Mouse (Mus musculus): ENCODE results near the gene Lsm2. TPM values are rescaled to one million over a fixed set of nuclear protein-coding genes. Genes with fewer than 3 reads are reported as not detected.
"Not testable (repeated sequence)": the region's sequence is repeated elsewhere in the genome, so short reads cannot be mapped to it uniquely, and the experiment has no call there.

The Lsm2 gene
- polyA plus RNA-seq, 1 experiment from 2014 or later, result 110 TPM

DNA sequence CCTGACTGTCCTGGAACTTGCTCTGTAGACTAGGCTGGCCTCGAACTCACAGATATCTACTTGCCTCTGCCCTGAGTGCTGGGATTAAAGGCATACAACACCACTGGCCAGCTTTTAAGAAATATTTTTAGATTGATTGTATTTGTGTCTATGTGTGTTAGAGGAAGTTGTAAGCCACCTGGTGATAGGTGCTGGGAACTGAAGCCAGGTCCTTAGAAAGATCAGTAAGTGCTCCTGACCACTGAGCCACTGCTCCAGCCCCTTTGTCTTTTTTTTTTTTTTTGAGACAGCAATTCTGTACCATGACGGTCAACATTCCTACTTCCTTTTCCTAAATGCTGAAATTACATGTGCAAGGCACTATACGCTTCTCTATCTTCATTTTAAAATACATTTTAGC lies 28.4 kb upstream of the Lsm2 start:
- no peak overlapping the region for H3K9ac ChIP-seq (replicated peaks; ENCODE audit: low read length)
- H3K4me3 ChIP-seq (replicated peaks; ENCODE audit: low read depth, low read length), result peak overlapping the region; percentile 98; the same call in 1 of the 2 replicates
- 0 out of 2 replicates have a peak, but pooled peaks cover 13% of the 10 kb centered on the region for H3K27me3 ChIP-seq (ENCODE audit: control insufficient read depth, insufficient read depth, low read length)
- ATAC-seq (ENCODE audit: low FRiP score, low TSS enrichment), result no peak
- H3K36me3 ChIP-seq (ENCODE audit: control insufficient read depth, insufficient read depth, low read length), result peaks cover 24% of the 10 kb centered on the region
- H3K27ac ChIP-seq (replicated peaks; ENCODE audit: low read depth, low read length), result peak overlapping the region; percentile 87
- 95% methylated on average over 3 of the region's 3 CpGs for WGBS
- H3K9me3 ChIP-seq (ENCODE audit: control insufficient read depth, low read length), result no peaks in the 10 kb centered on the region
- H3K4me1 ChIP-seq (ENCODE audit: control insufficient read depth, insufficient read depth, low read length), result peaks cover 12% of the 10 kb centered on the region
- peak overlapping the region; percentile 84; the same call in 1 of the 2 replicates for H3K4me2 ChIP-seq (ENCODE audit: low read length)
- no peak for DNase-seq

DNA sequence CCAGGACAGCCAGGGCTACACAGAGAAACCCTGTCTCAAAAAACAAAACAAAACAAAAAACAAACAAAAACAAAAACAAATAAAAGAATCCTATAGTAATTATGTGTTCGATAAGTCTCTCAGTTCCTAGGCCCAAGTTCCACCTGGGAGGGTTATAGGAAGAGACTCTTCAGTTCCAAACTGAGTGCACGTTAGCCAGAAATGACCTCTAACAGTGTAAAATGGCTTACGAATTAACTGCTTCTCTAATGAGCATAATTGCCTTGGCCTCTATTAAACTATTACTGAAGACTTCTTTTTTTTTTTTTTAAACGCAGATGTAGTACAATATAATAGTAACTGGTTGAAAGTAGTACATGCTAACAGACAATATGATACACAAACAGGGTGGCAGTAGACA lies 27.8 kb upstream of the Lsm2 start:
- Histone ChIP-seq H3K27ac (replicated peaks; ENCODE audit: low read depth, low read length) (no peak overlapping the region), H3K36me3 (ENCODE audit: control insufficient read depth, insufficient read depth, low read length) (peaks cover 18% of the 10 kb centered on the region), H3K9me3 (ENCODE audit: control insufficient read depth, low read length) (no peaks in the 10 kb centered on the region), H3K4me2 (ENCODE audit: low read length) (no peak overlapping the region), H3K4me1 (ENCODE audit: control insufficient read depth, insufficient read depth, low read length) (peaks cover 12% of the 10 kb centered on the region), H3K27me3 (ENCODE audit: control insufficient read depth, insufficient read depth, low read length) (0 out of 2 replicates have a peak, but pooled peaks cover 13% of the 10 kb centered on the region), H3K4me3 (replicated peaks; ENCODE audit: low read depth, low read length) (no peak overlapping the region), H3K9ac (replicated peaks; ENCODE audit: low read length) (no peak overlapping the region)
- no peak for ATAC-seq (ENCODE audit: low FRiP score, low TSS enrichment)
- DNase-seq, result no peak
- WGBS, result 95% methylated on average over 4 of the region's 4 CpGs

DNA sequence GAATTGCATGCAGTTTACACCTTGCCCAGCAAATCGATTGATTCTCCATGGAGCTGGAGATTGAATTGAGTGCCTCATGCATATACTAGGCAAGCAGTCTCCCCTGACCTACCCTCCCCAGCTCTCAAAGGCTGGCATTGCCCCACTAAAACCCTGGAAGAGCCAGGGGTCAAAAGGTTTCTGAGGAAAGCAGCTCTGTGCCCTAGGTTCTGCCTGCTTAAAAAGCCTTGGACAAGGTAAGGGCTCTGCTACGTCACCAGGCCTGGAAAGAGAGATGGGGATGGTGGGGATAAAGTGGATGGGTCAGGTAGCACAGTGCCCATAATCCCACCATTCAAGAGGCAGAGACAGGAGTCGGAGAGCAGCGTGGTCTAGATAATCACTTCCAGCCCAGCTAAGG lies 26.8 kb upstream of the Lsm2 start:
- 79% methylated on average over 4 of the region's 4 CpGs for WGBS
- H3K36me3 ChIP-seq (ENCODE audit: control insufficient read depth, insufficient read depth, low read length), result peaks cover 12% of the 10 kb centered on the region
- no peaks in the 10 kb centered on the region for H3K9me3 ChIP-seq (ENCODE audit: control insufficient read depth, low read length)
- H3K27ac ChIP-seq (replicated peaks; ENCODE audit: low read depth, low read length), result no peak overlapping the region
- no peak overlapping the region for H3K4me2 ChIP-seq (ENCODE audit: low read length)
- DNase-seq (no peak), ATAC-seq (ENCODE audit: low FRiP score, low TSS enrichment) (no peak)
- H3K4me1 ChIP-seq (ENCODE audit: control insufficient read depth, insufficient read depth, low read length), result peaks cover 17% of the 10 kb centered on the region
- H3K27me3 ChIP-seq (ENCODE audit: control insufficient read depth, insufficient read depth, low read length), result 0 out of 2 replicates have a peak, but pooled peaks cover 13% of the 10 kb centered on the region
- H3K9ac ChIP-seq (replicated peaks; ENCODE audit: low read length), result no peak overlapping the region
- no peak overlapping the region for H3K4me3 ChIP-seq (replicated peaks; ENCODE audit: low read depth, low read length)

DNA sequence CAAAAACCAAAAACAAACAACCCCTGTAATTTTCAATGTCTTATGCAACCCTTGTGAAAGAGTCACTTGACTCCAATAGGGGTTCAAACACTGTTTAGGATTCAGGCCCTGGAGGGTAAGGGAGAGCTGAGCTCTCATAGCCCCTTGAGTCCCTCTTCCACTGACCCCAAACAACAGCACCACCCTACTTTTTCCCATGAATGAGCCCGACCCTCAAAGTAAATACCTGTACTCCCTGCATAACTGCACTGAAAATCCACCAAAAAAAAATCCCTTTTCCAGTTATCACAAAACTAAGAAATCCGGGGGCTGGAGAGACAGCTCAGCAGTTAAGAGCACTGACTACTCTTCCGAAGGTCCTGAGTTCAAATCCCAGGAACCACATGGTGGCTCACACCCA lies 25.8 kb upstream of the Lsm2 start:
- H3K27ac ChIP-seq (replicated peaks; ENCODE audit: low read depth, low read length), result no peak overlapping the region
- H3K4me3 ChIP-seq (replicated peaks; ENCODE audit: low read depth, low read length), result no peak overlapping the region
- peaks cover 2% of the 10 kb centered on the region for H3K36me3 ChIP-seq (ENCODE audit: control insufficient read depth, insufficient read depth, low read length)
- no peak for DNase-seq
- 0 out of 2 replicates have a peak, but pooled peaks cover 13% of the 10 kb centered on the region for H3K27me3 ChIP-seq (ENCODE audit: control insufficient read depth, insufficient read depth, low read length)
- peaks cover 9% of the 10 kb centered on the region for H3K4me1 ChIP-seq (ENCODE audit: control insufficient read depth, insufficient read depth, low read length)
- H3K9ac ChIP-seq (replicated peaks; ENCODE audit: low read length), result no peak overlapping the region
- no peaks in the 10 kb centered on the region for H3K9me3 ChIP-seq (ENCODE audit: control insufficient read depth, low read length)
- no peak overlapping the region for H3K4me2 ChIP-seq (ENCODE audit: low read length)
- WGBS, result 79% methylated on average over 3 of the region's 3 CpGs
- no peak for ATAC-seq (ENCODE audit: low FRiP score, low TSS enrichment)

DNA sequence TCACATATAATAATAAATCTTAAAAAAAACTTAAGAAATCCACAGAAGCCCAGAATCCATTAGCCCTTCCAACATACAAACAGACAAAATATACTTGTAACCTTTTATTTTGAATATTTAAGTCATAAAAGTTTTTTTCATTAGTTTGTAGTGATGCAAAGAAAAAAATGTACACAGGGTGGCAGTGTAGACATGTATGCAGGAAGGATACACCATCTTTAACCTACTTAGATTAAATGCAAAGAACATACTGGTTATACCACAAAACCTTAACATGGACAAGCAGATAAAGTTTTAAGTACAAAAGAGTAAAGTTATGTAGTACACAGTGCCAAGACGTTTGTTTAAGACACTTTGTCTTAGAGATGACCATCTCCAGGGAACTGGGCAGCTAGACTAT lies 25.3 kb upstream of the Lsm2 start:
- 44% methylated on average over 1 of the region's 1 CpGs for WGBS

DNA sequence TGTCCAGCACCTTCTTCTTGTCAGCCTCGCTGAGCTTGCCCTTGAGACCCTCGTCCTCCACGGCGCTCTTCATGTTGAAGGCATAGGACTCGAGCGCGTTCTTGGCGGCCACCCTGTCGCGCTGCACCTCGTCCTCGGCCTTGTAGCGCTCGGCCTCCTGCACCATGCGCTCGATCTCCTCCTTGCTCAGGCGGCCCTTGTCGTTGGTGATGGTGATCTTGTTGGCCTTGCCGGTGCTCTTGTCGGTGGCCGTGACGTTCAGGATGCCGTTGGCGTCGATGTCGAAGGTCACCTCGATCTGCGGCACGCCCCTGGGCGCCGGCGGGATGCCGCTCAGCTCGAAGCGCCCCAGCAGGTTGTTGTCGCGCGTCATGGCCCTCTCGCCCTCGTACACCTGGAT lies 24.4 kb upstream of the Lsm2 start:
- H3K9ac ChIP-seq (replicated peaks; ENCODE audit: low read length); H3K27ac ChIP-seq (replicated peaks; ENCODE audit: low read depth, low read length); H3K4me1 ChIP-seq (ENCODE audit: control insufficient read depth, insufficient read depth, low read length); H3K4me2 ChIP-seq (ENCODE audit: low read length); H3K36me3 ChIP-seq (ENCODE audit: control insufficient read depth, insufficient read depth, low read length); H3K9me3 ChIP-seq (ENCODE audit: control insufficient read depth, low read length); DNase-seq; H3K4me3 ChIP-seq (replicated peaks; ENCODE audit: low read depth, low read length); ATAC-seq (ENCODE audit: low FRiP score, low TSS enrichment): not testable (repeated sequence)
- WGBS, result 18% methylated on average over 33 of the region's 40 CpGs
- H3K27me3 ChIP-seq (ENCODE audit: control insufficient read depth, insufficient read depth, low read length), result 0 out of 2 replicates have a peak, but pooled peaks cover 13% of the 10 kb centered on the region

More for the DNA sequence above, 25.3 kb upstream of the Lsm2 start:
- Histone ChIP-seq H3K4me2 (ENCODE audit: low read length) (no peak overlapping the region), H3K36me3 (ENCODE audit: control insufficient read depth, insufficient read depth, low read length) (no peaks in the 10 kb centered on the region), H3K9ac (replicated peaks; ENCODE audit: low read length) (no peak overlapping the region), H3K4me1 (ENCODE audit: control insufficient read depth, insufficient read depth, low read length) (0 out of 2 replicates have a peak, but pooled peaks cover 5% of the 10 kb centered on the region), H3K27ac (replicated peaks; ENCODE audit: low read depth, low read length) (no peak overlapping the region), H3K9me3 (ENCODE audit: control insufficient read depth, low read length) (no peaks in the 10 kb centered on the region), H3K4me3 (replicated peaks; ENCODE audit: low read depth, low read length) (no peak overlapping the region), H3K27me3 (ENCODE audit: control insufficient read depth, insufficient read depth, low read length) (0 out of 2 replicates have a peak, but pooled peaks cover 13% of the 10 kb centered on the region)
- peak; percentile 54 for DNase-seq
- no peak for ATAC-seq (ENCODE audit: low FRiP score, low TSS enrichment)

DNA sequence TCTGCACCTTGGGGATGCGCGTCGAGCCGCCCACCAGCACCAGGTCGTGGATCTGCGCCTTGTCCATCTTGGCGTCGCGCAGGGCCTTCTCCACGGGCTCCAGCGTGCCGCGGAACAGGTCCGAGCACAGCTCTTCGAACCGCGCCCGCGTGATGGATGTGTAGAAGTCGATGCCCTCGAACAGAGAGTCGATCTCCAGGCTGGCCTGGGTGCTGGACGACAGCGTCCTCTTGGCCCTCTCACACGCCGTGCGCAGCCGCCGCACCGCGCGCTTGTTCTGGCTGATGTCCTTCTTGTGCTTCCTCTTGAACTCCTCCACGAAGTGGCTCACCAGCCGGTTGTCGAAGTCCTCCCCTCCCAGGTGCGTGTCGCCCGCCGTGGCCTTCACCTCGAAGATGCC lies 23.7 kb upstream of the Lsm2 start:
- not testable (repeated sequence) for H3K9ac ChIP-seq (replicated peaks; ENCODE audit: low read length); H3K9me3 ChIP-seq (ENCODE audit: control insufficient read depth, low read length); H3K36me3 ChIP-seq (ENCODE audit: control insufficient read depth, insufficient read depth, low read length); ATAC-seq (ENCODE audit: low FRiP score, low TSS enrichment); DNase-seq; H3K4me3 ChIP-seq (replicated peaks; ENCODE audit: low read depth, low read length); H3K27ac ChIP-seq (replicated peaks; ENCODE audit: low read depth, low read length); H3K4me2 ChIP-seq (ENCODE audit: low read length); H3K4me1 ChIP-seq (ENCODE audit: control insufficient read depth, insufficient read depth, low read length)
- H3K27me3 ChIP-seq (ENCODE audit: control insufficient read depth, insufficient read depth, low read length), result 0 out of 2 replicates have a peak, but pooled peaks cover 13% of the 10 kb centered on the region
- WGBS, result 32% methylated on average over 28 of the region's 40 CpGs

DNA sequence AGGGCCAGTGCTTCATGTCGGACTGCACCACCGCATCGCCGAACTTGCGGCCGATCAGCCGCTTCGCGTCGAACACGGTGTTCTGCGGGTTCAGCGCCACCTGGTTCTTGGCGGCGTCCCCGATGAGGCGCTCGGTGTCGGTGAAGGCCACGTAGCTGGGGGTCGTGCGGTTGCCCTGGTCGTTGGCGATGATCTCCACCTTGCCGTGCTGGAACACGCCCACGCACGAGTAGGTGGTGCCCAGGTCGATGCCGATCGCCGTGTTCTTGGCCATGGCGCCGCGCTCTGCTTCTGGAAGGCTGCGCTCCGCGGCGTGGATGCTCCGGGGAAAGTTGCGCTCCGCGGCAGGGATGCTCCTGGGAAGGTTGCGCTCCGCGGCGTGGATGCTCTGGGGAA lies 22.9 kb upstream of the Lsm2 start:
- ATAC-seq (ENCODE audit: low FRiP score, low TSS enrichment), result peak; percentile 61
- not testable (repeated sequence) for H3K9ac ChIP-seq (replicated peaks; ENCODE audit: low read length); DNase-seq; H3K27ac ChIP-seq (replicated peaks; ENCODE audit: low read depth, low read length); H3K36me3 ChIP-seq (ENCODE audit: control insufficient read depth, insufficient read depth, low read length); H3K9me3 ChIP-seq (ENCODE audit: control insufficient read depth, low read length); H3K4me1 ChIP-seq (ENCODE audit: control insufficient read depth, insufficient read depth, low read length)
- Histone ChIP-seq H3K27me3 (ENCODE audit: control insufficient read depth, insufficient read depth, low read length) (0 out of 2 replicates have a peak, but pooled peaks cover 13% of the 10 kb centered on the region), H3K4me3 (replicated peaks; ENCODE audit: low read depth, low read length) (peak overlapping the region; percentile 37), H3K4me2 (ENCODE audit: low read length) (peak overlapping the region; percentile 70)
- WGBS, result 0% methylated on average over 21 of the region's 47 CpGs

DNA sequence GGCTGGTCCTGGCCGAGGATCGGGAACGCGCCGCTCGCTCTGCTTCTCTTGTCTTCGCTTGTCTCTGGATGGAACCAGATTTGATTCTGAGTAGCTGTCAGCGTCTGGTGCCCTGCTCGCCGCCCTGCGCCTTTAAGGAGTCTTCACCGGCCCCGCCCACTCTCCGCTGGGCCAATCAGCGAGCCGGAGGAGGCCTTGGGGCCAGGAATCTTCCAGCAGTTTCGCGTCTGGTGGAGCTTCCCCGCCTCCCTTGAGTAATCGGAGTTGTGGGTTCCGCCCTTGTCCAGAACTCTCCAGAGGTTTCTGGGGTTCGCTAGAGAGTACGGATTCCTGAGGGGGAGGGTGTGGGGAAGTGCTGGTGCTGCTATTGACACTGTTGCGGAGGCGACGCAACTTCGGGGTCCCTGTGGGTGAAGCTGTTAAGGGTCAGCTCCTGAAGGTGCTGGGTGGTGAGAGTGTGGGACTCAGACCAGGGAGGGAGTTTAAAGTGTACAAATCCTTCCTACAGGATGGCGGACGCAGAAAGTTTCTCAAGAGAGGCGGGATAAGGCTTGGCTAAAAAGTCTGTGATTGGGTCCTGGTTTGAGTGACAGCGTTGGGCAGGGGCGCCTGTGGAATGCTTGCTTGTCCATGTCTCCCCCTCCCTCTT lies 22.4 kb upstream of the Lsm2 start, which contains the start of gene Hspa1b:
Gene Hspa1b (minus strand): TSS at position 109 of the 649 bp plus-strand sequence.
- Histone ChIP-seq H3K4me3 (replicated peaks; ENCODE audit: low read depth, low read length) (peak within 1 kb of the TSS; percentile 37), H3K27ac (replicated peaks; ENCODE audit: low read depth, low read length) (peak within 1 kb of the TSS; percentile 37; the same call in 1 of the 2 replicates), H3K27me3 (ENCODE audit: control insufficient read depth, insufficient read depth, low read length) (0 out of 2 replicates have a peak, but pooled peaks cover 13% of the 10 kb centered on the region), H3K4me2 (ENCODE audit: low read length) (peak within 1 kb of the TSS; percentile 70)
- WGBS, result under 1% methylated on average over 29 of the region's 32 CpGs
- DNase-seq, result peak; percentile 77
- not testable (repeated sequence) for H3K9ac ChIP-seq (replicated peaks; ENCODE audit: low read length); H3K9me3 ChIP-seq (ENCODE audit: control insufficient read depth, low read length); H3K4me1 ChIP-seq (ENCODE audit: control insufficient read depth, insufficient read depth, low read length); H3K36me3 ChIP-seq (ENCODE audit: control insufficient read depth, insufficient read depth, low read length)
- ATAC-seq (ENCODE audit: low FRiP score, low TSS enrichment), result peak; percentile 90

All from midbrain, embryonic 14.5 days (tissue).